Mouse (Mus musculus) Patski (cell line): ENCODE measurements at regions not wholly inside any gene's neighbourhood (a gene's known extent, or its start where the extent isn't known, plus 50 kb on each side); places are given as distances from the start of the nearest gene placed in this dataset.

Source experiments
- ATAC-seq: fragments of 100-300 bp; one replicate; pipeline ENCODE4 v1.8.0; 2021
- CTCF ChIA-PET: fragments of 350-600 bp; sonication (Branson Sonifier 250); formaldehyde crosslinking; loops from one replicate; lab custom pipeline; 2022; ENCODE audit warnings: inconsistent platforms; lab: Charles Lee
- POLR2A ChIA-PET: fragments of 350-600 bp; sonication (Branson Sonifier 250); formaldehyde crosslinking; loops from one replicate; lab custom pipeline; 2022; ENCODE audit warnings: antibody characterized with exemption, inconsistent platforms; lab: Charles Lee
- DNase-seq: peaks from one replicate; pipeline ENCODE4 v3.0.0-alpha.2; 2011; ENCODE audit warnings: low read depth, low spot score
- H3K27me3 ChIP-seq: fragments of 371-371 bp; one replicate; pipeline ENCODE4 v1.5.1; 2021
- CTCF ChIP-seq: fragments of 100-300 bp; IDR thresholded peaks from one replicate; pipeline ENCODE4 v1.5.1; 2021
- in situ Hi-C: fragments of 300-500 bp; cut with MboI; formaldehyde crosslinking; loops from 3 replicates; pipeline ENCODE4 v1.11.1; 2018; ENCODE audit warnings: low pct_unique_long_range_greater_than_20kb, mixed read lengths

GRCm38 (mm10) chr13:28519383-28520126 lies 262.2 kb downstream of the Gm11361 start:
- ChIA-PET POLR2A (interaction anchor here (0.7 kb wide), 1 partner anchor 907 kb away, joined by 5 read pairs; no protein-coding TSS in a partner anchor), CTCF (no interaction called here)
- DNase-seq, result no peak

GRCm38 (mm10) chr13:28517161-28517560 lies 259.8 kb downstream of the Gm11361 start:
- no peak for ATAC-seq
- in situ Hi-C loops, result no loop called here
- no peak for TF ChIP-seq CTCF
- DNase-seq, result no peak
- no peaks in the 10 kb centered on the region for H3K27me3 ChIP-seq
- POLR2A ChIA-PET, result no interaction called here
- CTCF ChIA-PET, result no interaction called here

More at GRCm38 (mm10) chr13:28519383-28520126, 262.2 kb downstream of the Gm11361 start:
- no peaks in the 10 kb centered on the region for H3K27me3 ChIP-seq
- in situ Hi-C loops, result no loop called here
- TF ChIP-seq CTCF, result no peak
- ATAC-seq, result no peak

GRCm38 (mm10) chr13:28516636-28517035 lies 259.3 kb downstream of the Gm11361 start:
- H3K27me3 ChIP-seq, result no peaks in the 10 kb centered on the region
- DNase-seq (no peak), ATAC-seq (no peak)
- TF ChIP-seq CTCF, result no peak
- POLR2A ChIA-PET, result no interaction called here
- CTCF ChIA-PET, result no interaction called here
- in situ Hi-C loops, result no loop called here

- CTCF ChIA-PET, result no interaction called here
- POLR2A ChIA-PET, result no interaction called here
- no peak for DNase-seq
- H3K27me3 ChIP-seq, result no peaks in the 10 kb centered on the region
- TF ChIP-seq CTCF, result peak; percentile 46
- in situ Hi-C loops, result no loop called here
- ATAC-seq, result no peak
These were observed 256.9 kb downstream of the Gm11361 start for GRCm38 (mm10) chr13:28514245-28514644.

GRCm38 (mm10) chr13:28513336-28513735 lies 256.0 kb downstream of the Gm11361 start:
- TF ChIP-seq CTCF, result no peak
- DNase-seq, result no peak
- ChIA-PET POLR2A (no interaction called here), CTCF (interaction anchor here (1.0 kb wide), 1 partner anchor 12 kb away, joined by 3 read pairs; no protein-coding TSS in a partner anchor)
- no peaks in the 10 kb centered on the region for H3K27me3 ChIP-seq
- in situ Hi-C loops, result no loop called here
- no peak for ATAC-seq

GRCm38 (mm10) chr13:28512573-28513334 lies 255.4 kb downstream of the Gm11361 start:
- no peak for DNase-seq
- no peak for ATAC-seq
- POLR2A ChIA-PET, result no interaction called here

GRCm38 (mm10) chr13:28508184-28508583 lies 250.9 kb downstream of the Gm11361 start:
- CTCF ChIA-PET, result no interaction called here
- no peak for ATAC-seq
- no peaks in the 10 kb centered on the region for H3K27me3 ChIP-seq
- no peak for DNase-seq
- POLR2A ChIA-PET, result no interaction called here
- no peak for TF ChIP-seq CTCF
- in situ Hi-C loops, result no loop called here

More at GRCm38 (mm10) chr13:28512573-28513334, 255.4 kb downstream of the Gm11361 start:
- no peak for TF ChIP-seq CTCF
- in situ Hi-C loops, result no loop called here
- H3K27me3 ChIP-seq, result no peaks in the 10 kb centered on the region
- CTCF ChIA-PET, result interaction anchor here (1.0 kb wide), 1 partner anchor 12 kb away, joined by 3 read pairs; no protein-coding TSS in a partner anchor

DNA sequence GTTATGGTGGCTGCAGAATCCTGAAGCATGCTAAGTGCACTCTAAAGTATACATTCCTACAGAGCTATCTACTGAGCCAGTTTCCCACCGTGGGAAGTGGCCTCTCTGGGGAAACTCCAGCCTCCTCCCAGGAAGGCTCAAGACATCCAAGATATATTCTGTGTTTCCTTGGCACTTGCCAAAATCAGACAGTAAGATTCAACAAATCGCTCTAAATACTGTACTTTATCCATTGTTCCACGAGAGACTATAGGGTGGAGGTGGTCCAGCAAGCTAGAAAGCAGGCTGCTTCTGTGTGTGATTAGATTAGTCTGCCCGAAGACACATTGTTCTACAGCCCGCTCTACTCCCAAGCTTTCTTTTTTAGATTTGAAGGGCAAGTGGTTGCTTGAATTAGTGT lies 250.5 kb downstream of the Gm11361 start:
- ATAC-seq (no peak), DNase-seq (no peak)
- CTCF ChIA-PET, result no interaction called here
- TF ChIP-seq CTCF, result no peak
- in situ Hi-C loops, result no loop called here
- H3K27me3 ChIP-seq, result no peaks in the 10 kb centered on the region
- POLR2A ChIA-PET, result no interaction called here

DNA sequence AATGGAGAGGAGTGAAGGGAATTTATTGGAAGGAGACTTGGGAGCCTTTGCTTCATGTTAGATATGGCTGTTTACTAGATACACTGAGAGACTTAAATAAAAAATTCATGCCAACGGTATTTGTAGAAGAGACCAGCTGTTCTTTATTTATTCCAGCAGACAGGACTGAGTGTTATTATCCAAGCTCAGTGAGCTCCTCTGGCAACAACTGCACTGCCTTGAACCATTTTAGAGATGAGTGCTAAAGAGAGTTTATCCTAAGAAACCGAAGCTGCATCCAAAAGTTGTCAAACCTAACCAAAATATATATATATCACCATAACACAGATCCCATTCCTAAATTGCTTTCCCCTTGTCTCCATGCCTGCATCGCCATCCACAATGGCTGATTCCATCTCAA lies 247.0 kb downstream of the Gm11361 start:
- H3K27me3 ChIP-seq, result no peaks in the 10 kb centered on the region
- ChIA-PET POLR2A (no interaction called here), CTCF (interaction anchor here (1.1 to 1.3 kb wide), 2 partner anchors 9 to 58 kb away, joined by 3 to 6 read pairs; no protein-coding TSS in a partner anchor)
- in situ Hi-C loops, result no loop called here
- DNase-seq (no peak), ATAC-seq (no peak)
- no peak for TF ChIP-seq CTCF

- no peak for DNase-seq
- no peaks in the 10 kb centered on the region for H3K27me3 ChIP-seq
- ATAC-seq, result no peak
- CTCF ChIA-PET, result no interaction called here
- in situ Hi-C loops, result no loop called here
- no peak for TF ChIP-seq CTCF
- POLR2A ChIA-PET, result no interaction called here
These were observed 244.8 kb downstream of the Gm11361 start for GRCm38 (mm10) chr13:28502171-28502570.

DNA sequence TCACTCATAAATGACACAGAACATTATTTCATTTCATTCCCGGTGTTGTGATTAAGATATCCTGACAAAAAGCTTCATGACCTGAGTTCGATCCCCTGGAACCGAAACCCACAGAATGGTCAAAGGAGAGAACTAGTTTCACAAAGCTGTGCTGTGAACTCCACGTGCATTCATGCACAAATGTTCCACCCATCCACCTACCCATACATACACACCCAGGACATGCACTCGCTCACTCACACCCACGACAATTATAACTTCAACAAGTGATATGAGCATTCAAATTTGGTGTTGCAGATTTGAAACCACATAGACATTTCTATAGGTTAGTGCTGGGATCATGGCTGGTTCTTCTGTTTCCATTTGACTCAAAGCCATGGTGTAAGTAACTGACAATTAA lies 243.4 kb downstream of the Gm11361 start:
- TF ChIP-seq CTCF, result no peak
- ATAC-seq, result no peak
- DNase-seq, result no peak
- ChIA-PET POLR2A (no interaction called here), CTCF (no interaction called here)
- no peaks in the 10 kb centered on the region for H3K27me3 ChIP-seq
- in situ Hi-C loops, result no loop called here
